Mouse (Mus musculus) cerebellum, postnatal 10 days (tissue): Measurements from ENCODE around the gene Inpp5k.

Experiments
- DNase-seq, 2 experiments: peaks; one replicate each; pipeline ENCODE4 v3.0.0; 2021; ENCODE audit warnings: mixed read lengths in 2 of 2

Gene Inpp5k

GRCm38 (mm10) chr11:75654471-75655390 is 23.9 kb downstream of the Inpp5k start:
- DNase-seq: peak in 1 of 2 experiments; percentile 43

GRCm38 (mm10) chr11:75655621-75656545 is 25.1 kb downstream of the Inpp5k start:
- DNase-seq: peak; percentile 70 to 72

GRCm38 (mm10) chr11:75656621-75657590 is 26.1 kb downstream of the Inpp5k start:
- peak in 1 of 2 experiments; percentile 21 for DNase-seq

GRCm38 (mm10) chr11:75657841-75658240 is 27.1 kb downstream of the Inpp5k start:
- no peak for DNase-seq

GRCm38 (mm10) chr11:75658311-75658710 is 27.5 kb downstream of the Inpp5k start:
- no peak for DNase-seq

GRCm38 (mm10) chr11:75658996-75659750 is 28.4 kb downstream of the Inpp5k start:
- DNase-seq: no peak

- peak in 1 of 2 experiments; percentile 11 for DNase-seq
Observed at GRCm38 (mm10) chr11:75660081-75660590, 29.3 kb downstream of the Inpp5k start.

- no peak for DNase-seq
Observed at GRCm38 (mm10) chr11:75660941-75661800, 30.4 kb downstream of the Inpp5k start.

GRCm38 (mm10) chr11:75662131-75662530 is 31.3 kb downstream of the Inpp5k start:
- DNase-seq: no peak

- DNase-seq: no peak
Observed at GRCm38 (mm10) chr11:75666296-75666695, 35.5 kb downstream of the Inpp5k start.

- no peak for DNase-seq
Observed at GRCm38 (mm10) chr11:75668621-75669020, 37.8 kb downstream of the Inpp5k start.

- no peak for DNase-seq
Observed at GRCm38 (mm10) chr11:75669176-75669852, 38.5 kb downstream of the Inpp5k start.

- no peak for DNase-seq
Observed at GRCm38 (mm10) chr11:75669853-75670200, 39.0 kb downstream of the Inpp5k start.

GRCm38 (mm10) chr11:75671426-75672180 is 40.8 kb downstream of the Inpp5k start:
- DNase-seq: no peak

- DNase-seq: no peak
Observed at GRCm38 (mm10) chr11:75673411-75673810, 42.6 kb downstream of the Inpp5k start.

GRCm38 (mm10) chr11:75674875-75675274 is 44.1 kb downstream of the Inpp5k start:
- DNase-seq: no peak

GRCm38 (mm10) chr11:75677881-75678746 is 47.3 kb downstream of the Inpp5k start:
- no peak for DNase-seq
